Mouse (Mus musculus): Measurements from ENCODE around the gene Celf2.

The Celf2 gene

DNA sequence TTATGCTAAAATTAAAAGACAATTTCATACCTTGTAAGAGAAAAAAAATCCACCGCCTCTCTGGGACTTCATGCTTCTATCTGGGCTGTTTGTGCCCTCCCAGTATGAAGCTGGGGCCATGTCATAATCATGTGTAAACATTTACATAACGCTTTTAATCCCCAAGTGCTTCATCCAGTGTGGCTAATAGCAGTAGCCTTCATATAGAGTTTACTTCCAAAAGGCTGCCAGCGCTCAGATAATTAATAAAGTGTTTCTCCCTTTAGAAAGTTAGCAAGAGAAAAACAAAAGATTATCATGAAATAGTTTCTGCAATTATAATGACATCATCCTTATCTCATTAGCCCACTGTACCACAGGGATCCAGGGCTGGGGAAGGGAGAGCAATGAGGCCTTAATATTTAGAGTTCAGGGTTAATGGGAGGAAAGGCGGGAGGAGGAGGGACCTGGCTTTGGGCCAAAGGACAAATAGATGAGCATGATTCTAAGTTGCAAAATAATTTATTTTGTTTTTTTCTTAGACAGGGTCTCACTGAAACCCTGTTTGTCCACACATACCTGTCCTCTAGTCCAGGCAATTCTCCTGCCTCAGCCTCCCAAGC lies 425.8 kb downstream of the Celf2 start:
- no peak for DNase-seq (ENCODE audit: low read depth, low spot score)

DNA sequence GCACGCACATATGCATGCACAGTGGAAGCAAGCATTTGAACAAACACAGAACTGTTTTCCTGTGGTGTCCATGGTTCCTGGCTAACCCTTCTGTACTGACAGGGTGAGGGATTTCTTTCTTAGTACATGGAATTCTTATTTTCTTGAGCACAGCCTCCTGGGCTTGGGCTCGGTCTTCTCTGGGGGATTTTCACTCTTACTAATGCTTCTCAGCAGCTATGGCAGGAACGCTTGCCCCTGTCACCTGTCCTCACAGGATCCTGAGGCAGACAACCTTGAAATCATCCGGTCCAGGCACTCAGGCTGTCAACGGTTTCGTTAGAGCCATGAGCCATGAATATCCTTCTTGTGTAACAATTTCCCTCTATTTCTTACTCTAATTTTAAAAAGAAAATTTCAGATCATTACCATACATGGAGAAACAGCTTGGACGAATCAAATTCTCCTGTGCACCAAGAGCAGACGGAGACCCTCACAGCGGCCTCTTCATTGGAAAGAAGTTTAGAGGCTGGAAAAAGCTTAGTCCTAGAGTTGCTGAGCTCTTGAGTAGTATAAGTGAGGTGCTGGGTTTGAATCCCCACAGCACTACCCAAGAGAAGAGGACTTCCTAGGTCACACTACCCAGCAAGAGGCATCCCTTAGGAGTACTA lies 426.9 kb downstream of the Celf2 start:
- no peak for DNase-seq (ENCODE audit: low read depth, low spot score)

DNA sequence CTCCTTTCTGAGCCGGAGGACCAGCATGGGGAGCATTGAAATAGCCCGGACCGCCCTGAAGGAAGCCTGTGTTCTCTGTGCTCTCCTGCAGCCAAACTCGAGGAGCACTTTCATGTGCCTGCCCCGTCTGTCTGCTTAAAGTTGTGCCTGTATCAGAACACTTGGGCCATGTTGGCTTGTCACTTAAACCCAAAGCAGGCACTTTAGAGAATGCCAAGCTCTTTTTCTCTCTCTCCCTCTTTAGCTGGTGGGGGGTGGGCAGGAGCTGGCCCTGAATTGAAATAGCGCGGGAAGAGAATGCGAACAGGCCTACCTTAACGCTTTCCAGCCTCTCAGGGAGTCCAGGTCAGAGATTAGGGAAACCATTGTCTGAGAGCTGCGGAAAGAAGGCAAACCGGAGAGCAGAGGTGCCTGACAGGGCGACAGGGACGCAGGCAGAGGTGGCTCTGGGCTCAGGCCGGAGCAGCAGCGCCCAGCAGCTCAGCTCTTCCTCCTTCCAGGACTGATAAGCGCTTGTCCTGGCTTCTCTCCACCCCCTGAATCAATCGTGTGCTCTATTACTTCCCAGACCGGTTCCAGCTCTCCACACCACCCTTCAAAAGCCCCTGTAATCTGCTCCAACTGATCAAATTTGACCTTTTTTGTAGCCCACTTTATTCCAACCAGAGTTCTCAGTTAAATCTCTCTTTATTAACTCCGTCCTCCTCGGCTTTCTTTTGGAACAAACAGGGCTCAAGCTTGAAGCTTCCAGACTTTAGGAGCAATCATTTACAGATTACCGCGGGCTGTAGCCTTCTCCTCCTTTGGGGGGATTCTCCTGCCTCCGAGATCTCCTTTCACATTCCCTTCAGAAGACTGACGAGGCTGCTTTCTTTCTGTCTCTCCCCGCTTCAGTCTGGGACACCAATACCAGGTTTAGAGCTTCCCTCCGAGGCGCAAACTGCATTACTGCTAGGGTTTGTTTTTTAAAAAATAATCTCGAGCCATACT lies 428.3 kb downstream of the Celf2 start:
- no peak for DNase-seq (ENCODE audit: low read depth, low spot score)

DNA sequence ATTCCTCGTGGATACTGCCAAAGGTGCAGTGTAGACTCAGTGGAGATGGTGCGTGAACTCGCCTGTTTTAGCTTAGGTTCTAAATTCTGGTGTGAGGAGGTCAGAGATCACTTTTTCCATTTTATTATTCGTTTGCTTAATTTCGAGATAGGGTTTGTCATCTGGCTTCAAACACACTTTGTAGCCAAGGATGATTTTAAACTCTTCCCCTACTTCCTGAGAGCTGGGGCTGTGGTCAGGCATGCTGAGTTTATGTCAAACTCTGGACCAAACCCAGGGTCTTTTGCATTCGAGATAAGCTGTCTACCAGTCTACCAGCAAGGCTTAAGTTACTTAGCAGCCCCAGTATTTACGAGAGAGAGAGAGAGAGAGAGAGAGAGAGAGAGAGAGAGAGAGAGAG lies 429.3 kb downstream of the Celf2 start:
- DNase-seq (ENCODE audit: low read depth, low spot score) = no peak

DNA sequence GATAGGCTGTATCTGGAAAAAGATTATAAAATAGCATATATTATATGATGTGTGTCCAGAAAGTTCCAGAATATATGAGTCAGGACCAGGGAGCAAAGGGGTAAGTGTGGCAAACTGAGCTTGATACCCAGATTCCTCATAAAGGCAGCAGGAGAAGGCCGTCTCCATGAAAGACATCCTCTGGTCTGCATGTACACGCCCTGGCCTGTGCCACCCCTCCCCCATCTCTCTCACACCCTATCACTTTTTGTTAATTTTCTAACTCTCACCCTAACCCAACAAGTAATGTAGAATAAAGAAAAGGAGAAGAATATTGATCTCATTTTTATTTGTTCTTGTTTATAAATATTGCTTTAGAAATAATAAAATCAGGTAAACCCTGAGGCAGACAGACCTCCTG lies 430.0 kb downstream of the Celf2 start:
- DNase-seq (ENCODE audit: low read depth, low spot score) = no peak

DNA sequence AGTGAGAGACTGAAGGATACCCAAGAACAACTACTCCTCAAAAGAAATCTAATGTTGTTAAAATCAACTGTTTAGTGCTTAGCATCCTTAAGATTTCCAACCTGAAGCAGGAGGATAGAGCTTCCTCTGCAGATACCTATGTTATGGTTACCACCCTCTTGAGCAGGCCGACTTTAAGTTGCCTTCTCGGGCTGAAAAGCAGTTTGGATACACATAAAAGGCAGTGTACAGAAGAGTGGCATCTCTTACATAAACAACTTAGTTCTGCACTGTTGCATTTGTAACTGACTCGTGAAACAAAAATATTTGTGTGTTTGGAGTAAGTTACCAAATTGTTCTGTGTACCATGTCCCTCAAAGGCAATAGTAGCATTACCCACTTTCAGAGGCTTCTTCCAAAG lies 435.6 kb downstream of the Celf2 start:
- no peak for DNase-seq (ENCODE audit: low read depth, low spot score)

DNA sequence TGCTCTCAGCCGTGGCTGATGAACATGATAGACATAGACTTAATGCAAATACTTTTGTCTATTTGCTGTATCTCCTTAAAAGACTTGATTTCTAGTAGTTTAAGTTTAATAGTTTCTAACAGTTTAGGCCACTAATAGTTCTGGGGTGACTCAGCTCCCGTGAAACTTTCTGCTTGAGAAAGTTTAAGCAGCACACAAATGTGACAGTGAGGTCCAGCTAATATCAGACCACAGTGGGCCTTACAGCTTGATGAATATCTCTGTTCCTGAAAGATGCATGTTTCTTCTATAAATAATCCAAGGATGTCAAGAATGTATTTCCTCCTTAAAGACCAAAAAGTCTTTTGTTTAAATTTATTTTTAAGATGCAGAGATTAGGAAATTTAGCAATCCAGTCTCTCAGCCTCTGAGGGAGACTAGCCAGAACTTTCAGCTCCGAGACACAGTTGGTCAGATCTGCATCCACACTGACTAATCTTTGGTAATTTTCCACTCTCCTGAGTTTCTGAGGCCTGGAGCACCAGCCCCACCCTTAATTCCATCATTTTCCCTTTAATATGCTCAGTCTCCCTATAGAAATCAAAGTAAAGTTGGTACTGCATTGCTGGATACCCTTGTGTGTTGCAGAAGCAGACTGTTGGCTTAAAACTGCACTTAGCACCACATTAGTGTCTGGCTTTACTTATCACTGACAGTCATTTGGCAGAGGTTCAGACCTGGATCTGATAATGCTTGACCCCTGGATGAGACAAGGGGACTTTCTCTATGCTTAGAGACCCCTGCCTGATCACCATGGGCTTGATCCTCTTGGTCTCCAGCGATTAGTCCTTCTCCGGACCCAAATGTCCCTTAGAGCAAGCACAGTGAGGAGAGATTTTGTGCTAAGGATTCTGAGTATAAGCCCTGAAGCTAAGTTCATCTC lies 436.8 kb downstream of the Celf2 start:
- no peak for DNase-seq (ENCODE audit: low read depth, low spot score)

DNA sequence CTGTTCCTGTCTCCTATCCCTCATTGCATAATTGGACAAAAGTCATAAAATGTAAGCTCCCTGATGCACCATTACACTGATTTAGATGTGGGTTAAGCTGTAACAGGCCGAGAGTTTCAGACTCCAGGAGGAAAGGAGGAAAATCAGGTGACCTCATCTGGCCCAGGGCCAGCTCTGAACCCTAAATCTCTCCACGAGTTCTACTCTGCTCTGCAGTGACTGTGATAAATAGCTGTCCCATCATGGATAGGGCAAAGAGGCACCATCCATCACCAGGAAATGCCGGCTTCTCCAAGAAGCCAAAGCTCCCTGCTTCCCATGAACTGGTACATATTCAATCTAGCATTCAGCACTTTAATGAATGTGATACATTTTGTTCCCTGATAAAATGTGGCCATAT lies 439.9 kb downstream of the Celf2 start:
- DNase-seq (ENCODE audit: low read depth, low spot score) = no peak

DNA sequence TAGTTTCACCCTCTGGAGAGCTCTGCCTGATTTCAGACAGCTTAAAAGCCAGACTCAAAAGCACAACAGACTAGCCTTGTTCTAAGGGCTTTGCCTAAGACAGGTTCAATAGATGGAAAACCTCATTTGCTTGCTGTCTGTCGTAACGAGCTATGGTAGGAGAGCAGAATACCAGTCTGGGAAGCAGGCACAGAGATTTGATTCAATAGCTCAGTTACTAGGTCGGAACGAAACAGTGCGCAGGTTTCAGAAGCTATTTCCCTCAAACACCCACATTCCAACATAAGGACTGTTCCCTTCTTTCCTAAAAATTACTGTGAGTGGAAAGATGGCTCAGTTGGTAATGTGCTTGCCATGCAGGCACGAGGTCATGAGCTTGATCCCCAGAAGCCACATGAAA lies 441.1 kb downstream of the Celf2 start:
- no peak for DNase-seq (ENCODE audit: low read depth, low spot score)

DNA sequence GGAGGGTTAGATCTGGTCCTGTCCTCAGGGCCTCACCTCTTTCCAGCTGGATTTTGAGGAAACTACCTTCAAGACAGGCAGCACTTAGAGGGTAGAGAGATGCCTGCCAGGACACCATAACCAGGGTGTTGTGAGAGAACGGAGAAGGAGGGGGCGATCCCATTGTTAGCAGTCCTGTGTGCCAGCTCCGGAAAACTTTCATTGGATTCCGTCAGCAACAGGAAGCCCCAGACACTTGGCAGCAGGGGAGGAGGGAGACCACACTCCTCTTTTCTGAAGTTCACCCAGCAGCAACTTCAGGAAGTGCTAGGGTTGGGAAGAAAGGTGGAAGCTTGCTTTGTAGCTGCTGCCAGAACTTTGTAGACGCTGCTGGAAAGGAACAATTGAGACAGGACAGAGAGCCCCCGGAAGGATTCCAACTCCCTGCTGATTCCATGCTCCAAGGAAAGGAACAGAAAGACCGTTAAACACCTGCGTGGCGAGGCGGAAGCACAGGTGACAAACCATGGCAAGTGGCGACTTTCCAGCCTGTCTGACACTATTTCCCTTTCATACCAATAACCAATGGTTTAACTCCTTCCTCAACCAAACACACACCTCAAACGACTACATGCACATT lies 445.7 kb downstream of the Celf2 start:
- DNase-seq (ENCODE audit: low read depth, low spot score) = no peak

DNA sequence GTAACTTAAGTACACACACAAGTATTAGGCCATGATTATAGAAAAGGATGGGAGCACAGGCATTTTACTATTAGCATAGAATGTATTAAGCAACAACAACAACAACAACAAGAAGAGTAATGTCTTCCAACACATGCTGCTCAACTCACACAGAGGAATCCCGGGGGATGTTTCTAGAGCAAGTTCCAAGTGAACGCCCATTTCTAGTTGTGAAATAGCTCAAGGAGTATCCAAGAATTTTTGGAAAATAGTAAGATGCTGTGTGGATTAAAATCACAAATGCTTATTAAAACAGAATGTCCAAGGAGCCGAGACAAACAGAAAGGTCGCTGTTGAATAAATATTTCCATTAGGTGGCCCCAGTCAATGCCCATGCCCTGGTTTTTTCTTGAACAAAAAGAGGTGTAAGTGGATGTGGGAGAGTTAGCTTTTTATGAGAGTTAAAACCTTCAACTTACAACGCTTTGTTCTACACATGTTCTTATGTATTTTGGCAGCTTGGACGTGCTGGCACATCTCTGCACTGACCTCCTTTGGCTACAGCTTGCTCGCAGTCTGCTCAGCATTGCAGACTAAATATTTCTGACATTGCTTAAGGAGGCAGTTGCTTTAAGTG lies 448.8 kb downstream of the Celf2 start:
- DNase-seq (ENCODE audit: low read depth, low spot score) = no peak

DNA sequence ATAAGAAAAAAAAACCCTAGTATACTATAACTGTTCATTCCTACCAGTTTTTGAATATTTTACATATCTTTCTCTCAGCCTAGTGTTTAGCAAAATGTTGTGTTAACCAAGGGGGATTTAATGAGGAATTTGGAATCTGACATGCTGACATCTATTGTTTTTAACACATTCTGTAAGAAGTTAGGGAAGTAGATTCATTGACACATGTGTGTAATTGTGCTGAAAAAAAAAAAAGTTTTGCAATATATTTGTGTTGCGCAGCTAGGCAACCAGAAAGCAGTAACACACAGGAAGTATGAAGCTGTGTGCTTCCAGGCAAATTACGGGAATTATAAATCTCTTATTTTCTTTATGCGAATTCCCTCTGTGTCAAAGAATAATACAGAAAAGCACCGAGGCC lies 453.0 kb downstream of the Celf2 start:
- DNase-seq (ENCODE audit: low read depth, low spot score) = no peak

DNA sequence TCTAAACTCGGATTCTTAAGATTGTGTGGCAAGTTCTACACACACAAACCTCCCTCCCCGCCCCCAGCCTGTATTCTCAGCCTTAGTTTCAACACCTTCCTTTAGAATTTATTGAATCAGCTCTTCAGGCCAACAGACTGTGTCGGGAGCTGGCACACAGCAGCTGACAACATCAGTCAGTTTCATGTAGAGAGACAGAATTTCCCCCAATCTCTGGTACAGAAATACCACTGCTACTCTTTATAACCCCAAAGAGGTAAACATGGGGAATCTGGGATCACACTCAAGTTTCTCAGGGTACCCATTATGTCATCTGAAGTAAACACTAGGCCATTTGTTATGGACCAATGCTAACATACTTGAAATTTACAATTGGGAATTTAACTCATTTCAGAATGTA lies 453.4 kb downstream of the Celf2 start:
- DNase-seq (ENCODE audit: low read depth, low spot score) = no peak

DNA sequence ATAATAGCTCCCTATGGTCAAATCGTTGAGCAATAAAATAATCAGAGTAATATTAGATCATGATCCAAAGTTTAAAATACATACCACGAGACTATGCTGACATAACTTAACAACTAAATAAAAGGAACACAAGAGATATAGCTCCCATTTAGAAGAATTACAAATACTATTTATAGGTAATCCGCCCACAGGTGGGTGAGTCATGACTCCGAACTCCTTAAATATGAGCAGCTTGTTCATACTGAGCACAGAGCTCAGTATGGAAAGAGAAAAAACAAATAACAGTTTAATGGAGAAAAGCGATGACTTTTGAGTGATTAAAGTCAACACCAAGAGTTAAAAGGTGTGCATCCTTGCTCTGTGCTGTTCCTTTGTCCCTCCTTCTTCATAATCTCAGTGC lies 458.3 kb downstream of the Celf2 start:
- no peak for DNase-seq (ENCODE audit: low read depth, low spot score)

DNA sequence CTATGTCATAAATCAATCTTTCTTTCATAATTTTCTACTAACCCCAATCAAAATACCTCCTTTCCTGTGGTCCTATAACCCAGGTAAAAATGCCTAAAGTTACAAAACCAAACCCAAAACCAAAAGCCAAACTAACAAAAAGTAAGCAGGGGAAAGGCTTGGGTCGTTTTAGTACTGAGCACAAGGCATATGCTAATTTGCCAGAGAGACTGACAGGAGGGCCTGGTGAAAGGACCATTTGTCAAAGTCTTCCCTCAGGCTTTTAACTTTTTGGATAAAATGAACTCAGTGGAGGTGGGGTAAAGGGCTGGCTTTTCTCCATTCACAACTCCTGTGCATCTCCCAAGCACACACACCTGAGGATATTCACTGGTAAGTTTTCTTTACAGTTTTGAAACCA lies 463.2 kb downstream of the Celf2 start:
- DNase-seq (ENCODE audit: low read depth, low spot score) = no peak

DNA sequence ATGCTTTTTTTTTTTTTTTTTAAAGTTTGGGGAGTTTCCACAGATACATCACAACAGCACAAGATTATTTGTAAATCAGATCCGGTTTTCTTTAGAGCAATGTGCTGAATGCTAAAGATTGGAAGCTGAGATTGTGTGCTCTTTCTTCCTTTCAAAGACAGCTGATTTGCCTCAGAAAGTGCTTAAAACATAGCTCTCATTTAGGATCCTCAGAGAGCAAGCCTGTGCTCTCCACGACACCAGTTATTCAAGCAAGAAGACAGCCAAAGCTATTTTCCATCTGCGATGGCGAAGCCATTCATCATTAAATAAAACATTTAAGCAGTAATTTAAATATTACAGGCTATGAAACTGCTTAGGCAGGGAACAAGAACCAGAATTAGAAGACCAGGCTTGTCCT lies 463.8 kb downstream of the Celf2 start:
- no peak for DNase-seq (ENCODE audit: low read depth, low spot score)

DNA sequence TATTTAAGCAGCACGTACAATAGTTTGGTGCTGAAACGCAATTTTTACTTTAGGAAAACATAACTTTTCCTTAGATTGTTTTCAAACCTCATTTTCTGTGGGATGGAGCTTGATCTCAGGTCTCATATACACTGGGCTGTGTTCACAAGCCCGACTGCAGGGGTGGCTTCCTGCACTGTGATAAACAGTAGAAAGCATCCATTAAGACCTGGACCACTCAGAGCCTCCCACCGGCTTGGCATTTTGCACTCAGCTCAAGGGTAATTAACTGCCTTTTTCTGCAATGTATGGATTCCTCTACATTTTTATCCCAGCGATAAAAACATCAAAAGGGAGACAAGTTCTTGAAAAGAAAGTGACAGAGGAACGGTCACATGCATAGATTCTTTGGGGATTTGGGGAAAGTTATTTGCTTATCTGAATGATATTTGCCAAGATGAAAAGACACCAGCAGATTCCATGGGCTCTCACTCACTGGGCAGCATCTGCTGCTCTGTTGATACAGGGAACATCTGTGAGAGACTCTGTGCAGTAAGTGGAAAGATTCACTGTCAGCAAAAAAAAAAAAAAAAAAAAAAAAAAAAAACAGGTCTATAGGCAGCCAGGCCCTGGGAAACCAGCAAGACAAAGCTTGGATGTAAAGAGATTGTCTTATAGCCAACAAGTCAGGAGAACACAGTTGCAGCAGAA lies 465.4 kb downstream of the Celf2 start:
- no peak for DNase-seq (ENCODE audit: low read depth, low spot score)

DNA sequence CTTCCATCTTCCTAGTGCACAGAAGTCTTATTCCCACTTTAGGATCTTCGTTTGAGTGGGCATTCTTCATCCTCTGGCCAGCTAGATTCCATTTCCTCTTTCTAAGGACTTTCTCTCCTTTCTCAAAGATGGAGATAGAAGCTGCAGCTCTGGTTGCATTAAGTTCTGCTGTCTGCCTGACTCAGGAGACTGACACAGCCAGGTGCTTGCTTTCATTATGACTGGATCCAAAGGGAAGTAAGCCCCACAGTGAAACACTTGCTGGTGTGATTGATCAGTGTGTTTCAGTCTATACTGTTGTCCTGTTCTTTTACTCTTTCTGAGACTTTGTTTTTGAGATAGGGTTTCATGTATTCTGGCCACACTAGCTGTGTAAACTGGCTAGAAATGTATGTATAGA lies 468.4 kb downstream of the Celf2 start:
- no peak for DNase-seq (ENCODE audit: low read depth, low spot score)

DNA sequence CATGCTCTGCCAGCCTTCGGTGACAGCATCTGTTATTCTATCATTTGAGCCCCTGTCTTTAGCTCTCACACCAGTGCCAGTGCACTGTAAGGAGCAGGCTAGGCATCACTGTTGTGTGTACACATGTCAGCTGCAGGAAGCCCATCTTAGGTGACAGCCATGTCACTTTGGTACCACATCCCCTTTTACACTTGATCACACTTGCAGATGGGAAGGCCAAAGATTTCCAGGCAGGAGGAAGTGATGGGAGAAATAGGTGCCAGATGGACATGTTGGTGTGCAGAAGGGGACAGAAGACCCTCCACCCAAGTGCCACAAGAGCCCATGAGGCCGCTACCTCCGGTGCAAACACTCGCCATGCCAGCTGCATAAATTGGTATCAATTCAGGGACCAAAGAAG lies 470.4 kb downstream of the Celf2 start:
- DNase-seq (ENCODE audit: low read depth, low spot score) = no peak

DNA sequence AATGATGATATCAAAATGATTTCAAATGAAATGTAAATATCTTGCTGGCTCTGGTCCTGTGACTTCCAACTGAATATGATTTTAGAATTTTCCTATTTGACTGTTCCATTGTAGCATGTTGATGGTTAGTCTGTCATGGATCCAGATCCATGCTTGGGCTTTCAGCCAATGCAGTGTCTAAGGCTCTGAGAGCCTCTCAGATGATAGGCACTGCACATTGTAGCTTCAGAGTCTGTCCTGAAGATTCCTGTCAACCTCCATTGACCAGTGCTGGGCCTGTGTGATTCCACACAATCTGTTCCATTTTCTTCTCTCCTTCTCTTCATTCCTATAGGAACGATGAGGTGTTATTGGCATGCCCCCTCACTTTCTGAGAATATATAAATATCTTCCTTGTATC lies 478.0 kb downstream of the Celf2 start:
- DNase-seq (ENCODE audit: low read depth, low spot score) = no peak
